Mouse (Mus musculus): Measurements from ENCODE around the gene BC004004. TPM values are rescaled to one million over a fixed set of nuclear protein-coding genes. Genes with fewer than 3 reads are reported as not detected.
A peak's percentile ranks its signal among the peaks of the same experiment; 100 is the strongest.

Gene BC004004
- polyA plus RNA-seq, 1 experiment from 2014 or later = 125 TPM

DNA sequence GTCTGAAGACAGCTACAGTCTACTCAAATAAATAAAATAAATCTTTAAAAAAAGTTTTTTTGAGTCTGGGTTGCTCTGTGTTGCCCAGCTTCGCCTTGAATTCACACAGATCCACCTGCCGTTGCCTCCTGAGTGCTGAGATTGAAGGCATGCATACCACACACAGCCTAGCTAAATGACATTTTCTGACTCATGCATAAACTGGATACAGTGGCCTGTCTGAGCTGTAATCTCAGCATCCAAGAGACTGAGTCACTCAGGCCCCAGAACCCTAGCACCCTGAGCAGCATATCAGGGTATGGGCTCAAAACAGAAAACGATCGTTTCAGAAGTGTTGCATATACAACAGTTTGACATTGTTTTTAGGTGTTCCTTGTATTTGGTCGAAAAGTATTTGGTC lies 13.0 kb downstream of the BC004004 start:
- no peak overlapping the region for H3K4me3 ChIP-seq (ENCODE audit: low read depth, low read length)
- H3K9me3 ChIP-seq (replicated peaks; ENCODE audit: control insufficient read depth, low read length, poor library complexity, severe bottlenecking) = no peaks in the 10 kb centered on the region
- H3K36me3 ChIP-seq (ENCODE audit: control insufficient read depth, insufficient read depth, low read length) = peaks cover 11% of the 10 kb centered on the region
- no peaks in the 10 kb centered on the region for H3K27me3 ChIP-seq (ENCODE audit: control insufficient read depth, insufficient read depth, low read depth, low read length)
- no peak overlapping the region for H3K27ac ChIP-seq (ENCODE audit: low read length)
- H3K9ac ChIP-seq (ENCODE audit: low read depth, low read length) = no peak overlapping the region
- no peak for ATAC-seq
- H3K4me1 ChIP-seq (ENCODE audit: control insufficient read depth, insufficient read depth, low read length) = 0 out of 2 replicates have a peak, but pooled peaks cover 2% of the 10 kb centered on the region
- H3K4me2 ChIP-seq (ENCODE audit: low read length) = no peak overlapping the region
- 86% methylated on average over 5 of the region's 5 CpGs for WGBS

DNA sequence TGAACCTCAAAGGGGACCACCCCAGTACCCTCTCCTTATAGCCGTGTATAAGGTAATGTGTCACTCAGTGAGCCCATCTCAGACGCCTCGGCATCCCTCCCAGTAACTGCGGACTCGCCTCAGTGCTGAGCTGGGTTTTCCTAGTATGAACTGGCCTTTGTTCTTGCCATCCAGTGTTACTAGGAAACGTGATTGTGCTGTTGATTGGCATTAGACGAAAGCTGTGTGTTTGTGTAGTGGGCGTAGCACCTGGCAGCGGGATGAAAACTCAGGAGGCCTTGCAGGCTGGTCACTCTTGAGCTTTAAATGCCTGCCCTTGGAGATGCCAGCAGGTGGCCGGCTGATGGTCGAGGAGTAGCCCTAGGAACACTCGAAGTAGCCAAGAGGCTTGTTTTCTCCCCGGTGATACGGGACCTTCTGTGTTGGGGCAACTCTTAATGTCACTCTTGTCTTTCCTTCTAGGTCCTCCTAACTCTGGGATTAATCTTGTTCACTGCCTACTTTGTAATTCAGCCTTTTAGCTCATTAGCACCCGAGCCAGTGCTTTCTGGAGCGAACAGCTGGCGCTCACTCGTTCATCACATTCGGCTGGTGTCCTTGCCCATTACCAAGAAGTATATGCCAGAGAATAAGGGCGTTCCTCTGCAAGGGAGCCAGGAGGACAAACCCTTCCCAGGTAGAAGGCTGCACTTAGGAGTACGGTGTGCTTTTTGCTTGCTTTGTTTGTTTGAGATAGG lies 13.8 kb downstream of the BC004004 start:
- 42% methylated on average over 21 of the region's 21 CpGs for WGBS
- Histone ChIP-seq H3K36me3 (ENCODE audit: control insufficient read depth, insufficient read depth, low read length) (peaks cover 11% of the 10 kb centered on the region), H3K9ac (ENCODE audit: low read depth, low read length) (no peak overlapping the region), H3K27me3 (ENCODE audit: control insufficient read depth, insufficient read depth, low read depth, low read length) (no peaks in the 10 kb centered on the region), H3K4me1 (ENCODE audit: control insufficient read depth, insufficient read depth, low read length) (0 out of 2 replicates have a peak, but pooled peaks cover 2% of the 10 kb centered on the region), H3K27ac (ENCODE audit: low read length) (no peak overlapping the region), H3K4me3 (ENCODE audit: low read depth, low read length) (no peak overlapping the region), H3K4me2 (ENCODE audit: low read length) (no peak overlapping the region), H3K9me3 (replicated peaks; ENCODE audit: control insufficient read depth, low read length, poor library complexity, severe bottlenecking) (no peaks in the 10 kb centered on the region)
- ATAC-seq = peak; percentile 21; the same call in 1 of the 2 replicates

- no peak overlapping the region for H3K27ac ChIP-seq (ENCODE audit: low read length)
- H3K36me3 ChIP-seq (ENCODE audit: control insufficient read depth, insufficient read depth, low read length) = peaks cover 10% of the 10 kb centered on the region
- no peak overlapping the region for H3K4me2 ChIP-seq (ENCODE audit: low read length)
- H3K27me3 ChIP-seq (ENCODE audit: control insufficient read depth, insufficient read depth, low read depth, low read length) = no peaks in the 10 kb centered on the region
- no peak for ATAC-seq
- no peak overlapping the region for H3K4me3 ChIP-seq (ENCODE audit: low read depth, low read length)
- 88% methylated on average over 7 of the region's 7 CpGs for WGBS
- no peak overlapping the region for H3K9ac ChIP-seq (ENCODE audit: low read depth, low read length)
- no peaks in the 10 kb centered on the region for H3K4me1 ChIP-seq (ENCODE audit: control insufficient read depth, insufficient read depth, low read length)
- H3K9me3 ChIP-seq (replicated peaks; ENCODE audit: control insufficient read depth, low read length, poor library complexity, severe bottlenecking) = no peaks in the 10 kb centered on the region
These were observed 23.2 kb downstream of the BC004004 start for GRCm38 (mm10) chr17:29291793-29292192.

GRCm38 (mm10) chr17:29292996-29293395 lies 24.4 kb downstream of the BC004004 start:
- no peaks in the 10 kb centered on the region for H3K9me3 ChIP-seq (replicated peaks; ENCODE audit: control insufficient read depth, low read length, poor library complexity, severe bottlenecking)
- no peak overlapping the region for H3K4me2 ChIP-seq (ENCODE audit: low read length)
- 91% methylated on average over 3 of the region's 3 CpGs for WGBS
- no peaks in the 10 kb centered on the region for H3K4me1 ChIP-seq (ENCODE audit: control insufficient read depth, insufficient read depth, low read length)
- peaks cover 10% of the 10 kb centered on the region for H3K36me3 ChIP-seq (ENCODE audit: control insufficient read depth, insufficient read depth, low read length)
- no peak overlapping the region for H3K9ac ChIP-seq (ENCODE audit: low read depth, low read length)
- no peak overlapping the region for H3K27ac ChIP-seq (ENCODE audit: low read length)
- H3K4me3 ChIP-seq (ENCODE audit: low read depth, low read length) = no peak overlapping the region
- ATAC-seq = no peak
- H3K27me3 ChIP-seq (ENCODE audit: control insufficient read depth, insufficient read depth, low read depth, low read length) = no peaks in the 10 kb centered on the region

DNA sequence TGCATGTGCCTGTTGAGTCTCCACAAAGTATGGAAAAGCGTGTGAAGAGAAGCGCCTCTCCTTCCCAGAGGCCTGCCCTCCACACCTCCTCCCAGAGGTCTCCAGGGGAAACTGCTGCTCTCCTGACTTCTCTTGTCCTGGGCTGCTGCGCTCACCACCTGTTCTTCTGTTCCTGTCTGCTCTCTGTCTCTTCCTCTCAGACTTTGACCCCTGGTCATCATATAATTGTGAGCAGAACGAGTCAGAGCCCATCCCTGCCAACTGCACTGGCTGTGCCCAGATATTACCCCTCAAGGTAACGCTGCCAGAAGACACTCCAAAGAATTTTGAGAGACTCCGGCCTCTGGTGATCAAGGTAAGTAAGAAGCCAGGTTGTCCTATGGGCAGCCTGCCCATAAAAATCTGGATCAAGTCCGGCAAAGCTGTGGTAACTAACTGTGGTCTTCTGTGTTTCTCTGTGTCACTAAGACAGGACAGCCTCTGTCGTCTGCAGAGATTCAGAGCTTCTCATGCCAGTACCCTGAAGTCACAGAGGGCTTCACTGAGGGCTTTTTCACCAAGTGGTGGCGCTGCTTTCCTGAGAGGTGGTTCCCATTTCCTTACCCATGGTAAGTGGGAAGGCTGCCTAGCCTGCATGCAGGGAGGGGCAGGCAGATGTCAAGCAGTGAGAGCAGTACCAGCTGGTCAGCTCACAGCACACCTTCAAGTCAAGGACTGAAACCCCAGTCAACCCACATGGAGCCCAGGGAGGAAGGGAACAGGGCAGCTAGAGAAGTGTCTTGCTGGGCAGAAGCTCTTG lies 25.4 kb downstream of the BC004004 start:
- H3K27ac ChIP-seq (ENCODE audit: low read length) = no peak overlapping the region
- H3K9me3 ChIP-seq (replicated peaks; ENCODE audit: control insufficient read depth, low read length, poor library complexity, severe bottlenecking) = no peaks in the 10 kb centered on the region
- H3K4me2 ChIP-seq (ENCODE audit: low read length) = no peak overlapping the region
- H3K4me1 ChIP-seq (ENCODE audit: control insufficient read depth, insufficient read depth, low read length) = no peaks in the 10 kb centered on the region
- 78% methylated on average over 9 of the region's 9 CpGs for WGBS
- no peak overlapping the region for H3K4me3 ChIP-seq (ENCODE audit: low read depth, low read length)
- H3K36me3 ChIP-seq (ENCODE audit: control insufficient read depth, insufficient read depth, low read length) = peaks cover 18% of the 10 kb centered on the region
- H3K27me3 ChIP-seq (ENCODE audit: control insufficient read depth, insufficient read depth, low read depth, low read length) = no peaks in the 10 kb centered on the region
- ATAC-seq = no peak
- H3K9ac ChIP-seq (ENCODE audit: low read depth, low read length) = no peak overlapping the region

DNA sequence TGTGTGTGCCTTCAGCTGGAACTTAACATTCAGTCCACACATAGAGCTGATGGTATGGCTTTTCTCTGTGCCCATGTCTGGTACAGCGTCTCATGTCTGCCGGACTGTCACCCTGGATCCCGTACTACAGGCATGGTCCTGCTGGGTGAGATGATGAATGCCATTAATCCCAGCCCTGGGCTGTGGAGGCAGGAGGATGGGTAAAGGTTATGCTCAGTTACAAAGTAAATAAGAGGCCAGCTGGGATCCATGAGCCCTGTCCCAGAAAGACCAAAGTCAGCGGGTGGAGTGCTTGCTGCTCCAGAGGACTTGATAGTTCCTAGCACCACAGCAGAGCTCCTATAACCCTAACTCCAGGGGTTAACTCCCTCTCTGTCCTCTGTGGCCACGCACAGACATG lies 27.2 kb downstream of the BC004004 start:
- Histone ChIP-seq H3K4me1 (ENCODE audit: control insufficient read depth, insufficient read depth, low read length) (no peaks in the 10 kb centered on the region), H3K36me3 (ENCODE audit: control insufficient read depth, insufficient read depth, low read length) (peaks cover 28% of the 10 kb centered on the region), H3K27ac (ENCODE audit: low read length) (no peak overlapping the region), H3K9me3 (replicated peaks; ENCODE audit: control insufficient read depth, low read length, poor library complexity, severe bottlenecking) (no peaks in the 10 kb centered on the region), H3K9ac (ENCODE audit: low read depth, low read length) (no peak overlapping the region), H3K4me2 (ENCODE audit: low read length) (no peak overlapping the region), H3K27me3 (ENCODE audit: control insufficient read depth, insufficient read depth, low read depth, low read length) (no peaks in the 10 kb centered on the region), H3K4me3 (ENCODE audit: low read depth, low read length) (no peak overlapping the region)
- no peak for ATAC-seq
- 70% methylated on average over 5 of the region's 5 CpGs for WGBS

GRCm38 (mm10) chr17:29297321-29297720 lies 28.7 kb downstream of the BC004004 start:
- no peak overlapping the region for H3K9ac ChIP-seq (ENCODE audit: low read depth, low read length)
- H3K4me3 ChIP-seq (ENCODE audit: low read depth, low read length) = no peak overlapping the region
- no peaks in the 10 kb centered on the region for H3K27me3 ChIP-seq (ENCODE audit: control insufficient read depth, insufficient read depth, low read depth, low read length)
- no peak overlapping the region for H3K4me2 ChIP-seq (ENCODE audit: low read length)
- H3K9me3 ChIP-seq (replicated peaks; ENCODE audit: control insufficient read depth, low read length, poor library complexity, severe bottlenecking) = no peaks in the 10 kb centered on the region
- H3K4me1 ChIP-seq (ENCODE audit: control insufficient read depth, insufficient read depth, low read length) = no peaks in the 10 kb centered on the region
- no peak for ATAC-seq
- 86% methylated on average over 10 of the region's 10 CpGs for WGBS
- H3K36me3 ChIP-seq (ENCODE audit: control insufficient read depth, insufficient read depth, low read length) = peaks cover 37% of the 10 kb centered on the region
- no peak overlapping the region for H3K27ac ChIP-seq (ENCODE audit: low read length)

GRCm38 (mm10) chr17:29297813-29298212 lies 29.2 kb downstream of the BC004004 start:
- Histone ChIP-seq H3K4me3 (ENCODE audit: low read depth, low read length) (no peak overlapping the region), H3K27ac (ENCODE audit: low read length) (no peak overlapping the region), H3K9me3 (replicated peaks; ENCODE audit: control insufficient read depth, low read length, poor library complexity, severe bottlenecking) (no peaks in the 10 kb centered on the region), H3K4me1 (ENCODE audit: control insufficient read depth, insufficient read depth, low read length) (no peaks in the 10 kb centered on the region), H3K9ac (ENCODE audit: low read depth, low read length) (no peak overlapping the region), H3K36me3 (ENCODE audit: control insufficient read depth, insufficient read depth, low read length) (peaks cover 37% of the 10 kb centered on the region), H3K4me2 (ENCODE audit: low read length) (no peak overlapping the region), H3K27me3 (ENCODE audit: control insufficient read depth, insufficient read depth, low read depth, low read length) (no peaks in the 10 kb centered on the region)
- 81% methylated on average over 6 of the region's 6 CpGs for WGBS
- ATAC-seq = no peak

DNA sequence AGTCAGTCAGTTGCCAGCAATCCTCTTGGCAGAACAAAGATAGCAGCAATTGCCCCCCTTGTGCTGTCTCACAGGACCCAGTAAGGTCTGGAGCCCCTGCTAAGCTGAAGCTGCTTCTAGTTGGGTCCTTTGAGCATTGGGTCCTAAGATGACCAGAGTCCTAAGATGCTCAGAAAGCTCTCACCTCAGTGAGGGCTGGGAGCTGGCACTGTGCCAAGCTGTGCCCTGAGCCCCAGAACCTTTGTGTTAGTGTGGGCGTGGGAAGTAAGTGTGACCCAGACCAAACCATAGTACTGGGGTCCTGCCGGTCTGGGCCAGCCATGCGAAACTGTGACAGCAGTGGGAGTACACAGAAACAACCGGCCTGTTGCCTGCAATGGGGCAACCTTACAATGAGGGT lies 30.7 kb downstream of the BC004004 start:
- WGBS = 88% methylated on average over 4 of the region's 4 CpGs
- ATAC-seq = no peak
- Histone ChIP-seq H3K9ac (ENCODE audit: low read depth, low read length) (no peak overlapping the region), H3K36me3 (ENCODE audit: control insufficient read depth, insufficient read depth, low read length) (peaks cover 34% of the 10 kb centered on the region), H3K4me1 (ENCODE audit: control insufficient read depth, insufficient read depth, low read length) (no peaks in the 10 kb centered on the region), H3K27me3 (ENCODE audit: control insufficient read depth, insufficient read depth, low read depth, low read length) (no peaks in the 10 kb centered on the region), H3K9me3 (replicated peaks; ENCODE audit: control insufficient read depth, low read length, poor library complexity, severe bottlenecking) (no peaks in the 10 kb centered on the region), H3K4me2 (ENCODE audit: low read length) (no peak overlapping the region), H3K4me3 (ENCODE audit: low read depth, low read length) (no peak overlapping the region), H3K27ac (ENCODE audit: low read length) (no peak overlapping the region)
